Mouse (Mus musculus): ENCODE results near the gene Ehbp1.

Gene Ehbp1

GRCm38 (mm10) chr11:22050864-22051263 lies 291.2 kb downstream of the Ehbp1 start:
- no peak for DNase-seq

GRCm38 (mm10) chr11:22039854-22040426 lies 302.2 kb downstream of the Ehbp1 start:
- no peak for DNase-seq

GRCm38 (mm10) chr11:22034564-22035105 lies 307.5 kb downstream of the Ehbp1 start:
- DNase-seq, result no peak

GRCm38 (mm10) chr11:22033582-22033981 lies 308.5 kb downstream of the Ehbp1 start:
- DNase-seq, result no peak

GRCm38 (mm10) chr11:22020602-22021001 lies 321.5 kb downstream of the Ehbp1 start:
- DNase-seq, result no peak

GRCm38 (mm10) chr11:22017444-22017843 lies 324.6 kb downstream of the Ehbp1 start:
- DNase-seq, result no peak

GRCm38 (mm10) chr11:22016341-22016740 lies 325.8 kb downstream of the Ehbp1 start:
- DNase-seq, result no peak

- no peak for DNase-seq
These were observed 333.3 kb downstream of the Ehbp1 start for GRCm38 (mm10) chr11:22008817-22009216.

GRCm38 (mm10) chr11:22008129-22008596 lies 333.9 kb downstream of the Ehbp1 start:
- no peak for DNase-seq

- DNase-seq, result no peak
These were observed 334.3 kb downstream of the Ehbp1 start for GRCm38 (mm10) chr11:22007781-22008110.

- no peak for DNase-seq
These were observed 334.9 kb downstream of the Ehbp1 start for GRCm38 (mm10) chr11:22007088-22007780.

GRCm38 (mm10) chr11:22006471-22007087 lies 335.5 kb downstream of the Ehbp1 start:
- no peak for DNase-seq

GRCm38 (mm10) chr11:22005281-22005870 lies 336.7 kb downstream of the Ehbp1 start:
- no peak for DNase-seq

GRCm38 (mm10) chr11:22004331-22004841 lies 337.7 kb downstream of the Ehbp1 start:
- DNase-seq, result no peak

GRCm38 (mm10) chr11:22003341-22003981 lies 338.6 kb downstream of the Ehbp1 start:
- DNase-seq, result no peak

GRCm38 (mm10) chr11:22002783-22003340 lies 339.2 kb downstream of the Ehbp1 start, which contains the start of gene Otx1:
Gene Otx1, minus strand, starts transcription at chr11:22002897.
- DNase-seq, result no peak

GRCm38 (mm10) chr11:22002062-22002782 lies 339.9 kb downstream of the Ehbp1 start:
- DNase-seq, result no peak

- no peak for DNase-seq
These were observed 340.6 kb downstream of the Ehbp1 start for GRCm38 (mm10) chr11:22001321-22002061.

- no peak for DNase-seq
These were observed 341.6 kb downstream of the Ehbp1 start for GRCm38 (mm10) chr11:22000316-22001076.
